Mouse (Mus musculus) liver, embryonic 14.5 days (tissue): ENCODE data around the gene Cxcl10. TPM values are rescaled to one million over a fixed set of nuclear protein-coding genes. Genes with fewer than 3 reads are reported as not detected.
A peak's percentile ranks its signal among the peaks of the same experiment; 100 is the strongest.
"Not testable (repeated sequence)": the region's sequence is repeated elsewhere in the genome, so short reads cannot be mapped to it uniquely, and the experiment has no call there.

Experiments
- ATAC-seq: fragments of 200-750 bp; cut with Nextera tagmentation; 2 replicates; pipeline ENCODE4 v1.8.0; 2017; ENCODE audit warnings: moderate number of reproducible peaks, mild to moderate bottlenecking, moderate library complexity; ENCODE audit not compliant: insufficient read depth
- DNase-seq, 3 experiments: peaks; one replicate each; pipeline ENCODE4 v3.0.0-alpha.2; 2012 to 2013; ENCODE audit warnings: low read depth in 3 of 3, low spot score in 3 of 3
- H3K27ac ChIP-seq: fragments of 300-500 bp; sonication (generic); 2 replicates; pipeline ENCODE4 v1.5.1; 2014; ENCODE audit warnings: moderate library complexity, mild to moderate bottlenecking, control low read depth, inconsistent platforms
- H3K27me3 ChIP-seq: fragments of 300-500 bp; sonication (generic); 2 replicates; pipeline ENCODE4 v1.6.1; 2014; ENCODE audit warnings: mild to moderate bottlenecking, low read length, moderate library complexity; ENCODE audit not compliant: control insufficient read depth, insufficient read depth
- H3K36me3 ChIP-seq: fragments of 300-500 bp; sonication (generic); replicated peaks from 2 replicates; pipeline ENCODE4 v1.6.1; 2014; ENCODE audit warnings: low read depth; ENCODE audit not compliant: control insufficient read depth, insufficient read depth
- H3K4me1 ChIP-seq, 2 experiments: fragments of 200-500 bp in 1 of 2; fragments of 300-500 bp in 1 of 2; sonication (generic) in 1 of 2; replicated peaks; 2 replicates each; pipeline ENCODE4 v1.6.1; 2012 to 2014; ENCODE audit warnings: antibody characterized with exemption in 1 of 2, inconsistent platforms in 1 of 2, low read length in 1 of 2; ENCODE audit not compliant: control insufficient read depth in 2 of 2, insufficient read depth in 2 of 2
- H3K4me2 ChIP-seq: fragments of 300-500 bp; sonication (generic); 2 replicates; pipeline ENCODE4 v1.6.1; 2014; ENCODE audit warnings: low read depth, mild to moderate bottlenecking, control low read depth, moderate library complexity
- H3K4me3 ChIP-seq, 2 experiments: fragments of 200-500 bp in 1 of 2; fragments of 300-500 bp in 1 of 2; sonication (generic) in 1 of 2; 2 replicates each; pipeline ENCODE4 v1.5.1; 2012 to 2014; ENCODE audit warnings: low read depth in 2 of 2, low read length in 2 of 2, mild to moderate bottlenecking in 2 of 2, control low read depth in 1 of 2, inconsistent platforms in 1 of 2, moderate library complexity in 1 of 2; ENCODE audit not compliant: insufficient read depth in 1 of 2
- H3K9ac ChIP-seq: fragments of 300-500 bp; sonication (generic); replicated peaks from 2 replicates; pipeline ENCODE4 v1.6.1; 2014; ENCODE audit warnings: mild to moderate bottlenecking, control low read depth, moderate library complexity
- H3K9me3 ChIP-seq: fragments of 300-500 bp; sonication (generic); 2 replicates; pipeline ENCODE4 v1.6.1; 2016; ENCODE audit warnings: low read length, mixed read lengths; ENCODE audit not compliant: control insufficient read depth
- CTCF ChIP-seq: IDR thresholded peaks from 2 replicates; pipeline ENCODE4 v1.5.1; 2016; ENCODE audit warnings: antibody characterized with exemption, low read depth, control low read depth
- EP300 ChIP-seq: IDR thresholded peaks from 2 replicates; pipeline ENCODE4 v1.6.1; 2016; ENCODE audit warnings: antibody characterized with exemption, low read depth
- WGBS: fragments of 180-500 bp; shearing (Covaris S2); extraction: QIAGEN DNeasy Blood & Tissue Kit; methylation state at CpG from one replicate; pipeline ENCODE4 v1.1.7; 2014; ENCODE audit not compliant: insufficient replicate concordance; 5-methylcytosine and 5-hydroxymethylcytosine counted together
- polyA plus RNA-seq, 2 experiments: library from polyadenylated mRNA; depleted of rRNA in 1 of 2; stranded (reverse) in 1 of 2; unstranded in 1 of 2; fragments of >200 nt; fragmentation: Nextera tagmentation in 1 of 2; extraction: Ambion mirVana in 1 of 2; gene quantifications; 2 replicates each; pipeline versions ENCODE4 v1.2.1 to v1.2.3; 2012 to 2014

Cxcl10 gene
- polyA plus RNA-seq, 2 experiments: 4.8 to 10.0 TPM

- H3K4me1 ChIP-seq: peaks cover 2 to 15% of the 10 kb centered on the region in 2 experiments; a peak in 2 of 4 replicates
- no peaks in the 10 kb centered on the region for H3K9me3 ChIP-seq
- TF ChIP-seq EP300: no peak
- no peak for TF ChIP-seq CTCF
- 13% methylated on average over 11 of the region's 11 CpGs for WGBS
- no peaks in the 10 kb centered on the region for H3K27me3 ChIP-seq
- H3K4me2 ChIP-seq: peak overlapping the region; percentile 61
- no peak for DNase-seq
- H3K4me3 ChIP-seq: peak overlapping the region; percentile 50 to 57
- ATAC-seq: peak; percentile 41; the same call in 1 of the 2 replicates
- no peaks in the 10 kb centered on the region for H3K36me3 ChIP-seq
- no peak overlapping the region for H3K27ac ChIP-seq
- peak overlapping the region; percentile 55; the same call in 1 of the 2 replicates for H3K9ac ChIP-seq
These were observed 4.8 kb upstream of the Cxcl10 start for GRCm38 (mm10) chr5:92353517-92353916.

GRCm38 (mm10) chr5:92352716-92353115, 4.0 kb upstream of the Cxcl10 start:
- 72% methylated on average over 4 of the region's 4 CpGs for WGBS
- DNase-seq, H3K36me3 ChIP-seq, H3K4me3 ChIP-seq, H3K27ac ChIP-seq, H3K9me3 ChIP-seq, H3K9ac ChIP-seq, H3K27me3 ChIP-seq, ATAC-seq: not testable (repeated sequence)
- peak overlapping the region; percentile 61; the same call in 1 of the 2 replicates for H3K4me2 ChIP-seq
- peaks cover 2 to 19% of the 10 kb centered on the region in 2 experiments; a peak in 2 of 4 replicates for H3K4me1 ChIP-seq

GRCm38 (mm10) chr5:92349731-92350130, 1.0 kb upstream of the Cxcl10 start:
- Histone ChIP-seq H3K27me3 (no peaks in the 10 kb centered on the region), H3K27ac (no peak overlapping the region), H3K4me1 (peaks cover 2 to 19% of the 10 kb centered on the region in 2 experiments; a peak in 2 of 4 replicates), H3K36me3 (no peaks in the 10 kb centered on the region), H3K9me3 (no peaks in the 10 kb centered on the region), H3K9ac (no peak overlapping the region), H3K4me2 (no peak overlapping the region), H3K4me3 (no peak overlapping the region)
- DNase-seq: no peak
- TF ChIP-seq CTCF (no peak), EP300 (no peak)
- ATAC-seq: no peak
- 64% methylated on average over 7 of the region's 7 CpGs for WGBS

GRCm38 (mm10) chr5:92345006-92345405, 3.7 kb downstream of the Cxcl10 start:
- Histone ChIP-seq H3K27me3 (no peaks in the 10 kb centered on the region), H3K27ac (no peak overlapping the region), H3K4me3 (no peak overlapping the region), H3K4me2 (no peak overlapping the region), H3K36me3 (no peaks in the 10 kb centered on the region), H3K9ac (no peak overlapping the region), H3K9me3 (no peaks in the 10 kb centered on the region), H3K4me1 (peaks cover 2 to 14% of the 10 kb centered on the region in 2 experiments; a peak in 2 of 4 replicates)
- no peak for ATAC-seq
- WGBS: 65% methylated on average over 8 of the region's 8 CpGs
- TF ChIP-seq EP300 (no peak), CTCF (no peak)
- no peak for DNase-seq

GRCm38 (mm10) chr5:92340606-92341005, 8.1 kb downstream of the Cxcl10 start:
- DNase-seq (no peak), ATAC-seq (no peak)
- Histone ChIP-seq H3K4me2 (no peak overlapping the region), H3K4me1 (no peaks in the 10 kb centered on the region), H3K27me3 (no peaks in the 10 kb centered on the region), H3K36me3 (no peaks in the 10 kb centered on the region), H3K9me3 (no peaks in the 10 kb centered on the region), H3K9ac (no peak overlapping the region), H3K27ac (no peak overlapping the region), H3K4me3 (no peak overlapping the region)
- 50% methylated on average over 4 of the region's 4 CpGs for WGBS
- TF ChIP-seq CTCF (no peak), EP300 (no peak)

GRCm38 (mm10) chr5:92336743-92337142, 11.9 kb downstream of the Cxcl10 start:
- Histone ChIP-seq H3K27ac (no peak overlapping the region), H3K4me2 (no peak overlapping the region), H3K4me3 (no peak overlapping the region), H3K9ac (no peak overlapping the region), H3K9me3 (no peaks in the 10 kb centered on the region), H3K36me3 (no peaks in the 10 kb centered on the region), H3K4me1 (no peaks in the 10 kb centered on the region), H3K27me3 (no peaks in the 10 kb centered on the region)
- 50% methylated on average over 3 of the region's 3 CpGs for WGBS
- no peak for ATAC-seq
- DNase-seq: no peak
- TF ChIP-seq EP300: no peak
- TF ChIP-seq CTCF: no peak
